Mouse (Mus musculus) midbrain, postnatal 0 days (tissue): ENCODE measurements around the gene Fhl2. TPM values are rescaled to one million over a fixed set of nuclear protein-coding genes. Genes with fewer than 3 reads are reported as not detected.
A peak's percentile ranks its signal among the peaks of the same experiment; 100 is the strongest.

Experiments used
- ATAC-seq: fragments of 200-750 bp; cut with Nextera tagmentation; 2 replicates; pipeline ENCODE4 v1.8.0; 2017; ENCODE audit warnings: moderate number of reproducible peaks, mild to moderate bottlenecking, moderate TSS enrichment, moderate library complexity; ENCODE audit not compliant: low FRiP score
- DNase-seq: peaks from one replicate; pipeline ENCODE4 v3.0.0-alpha.2; 2015; ENCODE audit warnings: low spot score
- H3K27ac ChIP-seq: fragments of 300-500 bp; sonication (generic); 2 replicates; pipeline ENCODE4 v1.5.1; 2014; ENCODE audit warnings: low read depth, mild to moderate bottlenecking, low read length, mixed read lengths
- H3K27me3 ChIP-seq: fragments of 300-500 bp; sonication (generic); 2 replicates; pipeline ENCODE4 v1.6.1; 2014; ENCODE audit warnings: low read length, control low read depth, mixed read lengths; ENCODE audit not compliant: insufficient read depth
- H3K36me3 ChIP-seq: fragments of 300-500 bp; sonication (generic); 2 replicates; pipeline ENCODE4 v1.6.1; 2014; ENCODE audit warnings: low read length, control low read depth, mixed read lengths; ENCODE audit not compliant: insufficient read depth
- H3K4me1 ChIP-seq: fragments of 300-500 bp; sonication (generic); 2 replicates; pipeline ENCODE4 v1.6.1; 2014; ENCODE audit warnings: mild to moderate bottlenecking, control low read depth, antibody characterized with exemption, low read length, mixed read lengths; ENCODE audit not compliant: insufficient read depth
- H3K4me2 ChIP-seq: fragments of 300-500 bp; sonication (generic); 2 replicates; pipeline ENCODE4 v1.6.1; 2014; ENCODE audit warnings: low read depth, mild to moderate bottlenecking, low read length, mixed read lengths; ENCODE audit not compliant: poor library complexity, severe bottlenecking
- H3K4me3 ChIP-seq: fragments of 300-500 bp; sonication (generic); 2 replicates; pipeline ENCODE4 v1.5.1; 2014; ENCODE audit warnings: low read depth, mild to moderate bottlenecking, low read length, moderate library complexity
- H3K9ac ChIP-seq: fragments of 300-500 bp; sonication (generic); replicated peaks from 2 replicates; pipeline ENCODE4 v1.6.1; 2014; ENCODE audit warnings: mild to moderate bottlenecking, low read length, moderate library complexity, mixed read lengths; ENCODE audit not compliant: poor library complexity, severe bottlenecking
- H3K9me3 ChIP-seq: fragments of 300-500 bp; sonication (generic); 2 replicates; pipeline ENCODE4 v1.6.1; 2016; ENCODE audit warnings: low read length, control low read depth
- CTCF ChIP-seq: IDR thresholded peaks from 2 replicates; pipeline ENCODE4 v1.5.1; 2016; ENCODE audit warnings: antibody characterized with exemption, mild to moderate bottlenecking
- WGBS: fragments of 180-500 bp; shearing (Covaris S2); extraction: QIAGEN DNeasy Blood & Tissue Kit; methylation state at CpG from one replicate; pipeline ENCODE4 v1.1.7; 2014; 5-methylcytosine and 5-hydroxymethylcytosine counted together
- polyA plus RNA-seq: library from polyadenylated mRNA; unstranded; fragments of >200 nt; fragmentation: Nextera tagmentation; extraction: Ambion mirVana; gene quantifications from 2 replicates; pipeline ENCODE4 v1.2.1, GENCODE M21; 2015
- total RNA-seq: library from RNA; depleted of rRNA; stranded (reverse); fragments of >200 nt; gene quantifications from 2 replicates; pipeline ENCODE4 v1.2.3, GENCODE M21; 2014

The Fhl2 gene
- total and polyA plus RNA-seq, 2 experiments from 2014 or later, result 26.4 to 29.4 TPM

GRCm38 (mm10) chr1:43163467-43164418 lies 33.0 kb downstream of the Fhl2 start:
- no peaks in the 10 kb centered on the region for H3K9me3 ChIP-seq
- no peak for TF ChIP-seq CTCF
- H3K36me3 ChIP-seq, result no peaks in the 10 kb centered on the region
- WGBS, result 5% methylated on average over 51 of the region's 61 CpGs
- H3K27ac ChIP-seq, result peak overlapping the region; percentile 72
- H3K9ac ChIP-seq, result peak overlapping the region; percentile 94
- peak overlapping the region; percentile 90 for H3K4me2 ChIP-seq
- H3K4me1 ChIP-seq, result peaks cover 4% of the 10 kb centered on the region; the same call in 1 of the 2 replicates
- peak; percentile 93 for ATAC-seq
- DNase-seq, result peak; percentile 81
- H3K4me3 ChIP-seq, result peak overlapping the region; percentile 76
- no peaks in the 10 kb centered on the region for H3K27me3 ChIP-seq

DNA sequence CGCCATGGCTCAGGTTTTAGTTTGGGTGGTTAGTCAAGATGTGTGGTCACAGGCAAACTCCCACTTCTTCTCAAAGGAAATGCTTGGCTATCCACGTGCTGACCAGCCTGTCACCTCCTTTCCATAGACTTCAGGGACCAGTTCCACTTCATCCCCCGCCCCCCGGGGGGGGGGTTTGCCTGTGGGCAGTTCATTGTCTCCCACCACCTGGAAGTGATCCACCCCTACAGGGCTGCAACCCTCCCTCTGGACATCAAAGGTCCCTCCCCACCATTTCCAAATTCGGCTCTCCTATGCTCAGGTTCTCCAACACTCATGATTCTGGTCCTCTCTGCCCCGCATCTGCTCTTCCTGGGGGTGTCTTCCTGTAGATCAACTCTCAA lies 33.7 kb downstream of the Fhl2 start:
- Histone ChIP-seq H3K4me2 (peak overlapping the region; percentile 90), H3K4me1 (peaks cover 4% of the 10 kb centered on the region; the same call in 1 of the 2 replicates), H3K4me3 (peak overlapping the region; percentile 76), H3K27ac (peak overlapping the region; percentile 72; the same call in 1 of the 2 replicates), H3K27me3 (no peaks in the 10 kb centered on the region), H3K9ac (peak overlapping the region; percentile 94), H3K9me3 (no peaks in the 10 kb centered on the region), H3K36me3 (no peaks in the 10 kb centered on the region)
- DNase-seq, result no peak
- no peak for TF ChIP-seq CTCF
- WGBS, result 5% methylated on average over 4 of the region's 6 CpGs
- peak; percentile 47; the same call in 1 of the 2 replicates for ATAC-seq

DNA sequence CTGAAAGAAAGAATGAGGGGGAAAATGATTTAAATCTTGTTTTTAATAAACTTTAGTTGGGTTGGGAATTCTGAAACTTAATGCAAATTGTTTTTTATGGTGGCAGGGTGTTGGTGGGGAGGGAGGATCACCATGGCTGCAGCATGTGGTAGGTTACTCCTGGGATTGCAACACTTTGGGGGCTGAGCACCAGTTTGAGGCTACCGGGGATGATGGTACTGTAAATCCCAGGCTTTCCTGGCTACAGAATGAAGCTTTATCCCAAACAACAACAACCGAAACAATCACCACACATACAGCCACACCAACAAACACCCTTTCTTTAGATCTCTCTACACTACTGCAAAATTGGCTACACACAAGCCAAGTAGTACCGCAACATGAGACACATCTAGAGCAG lies 34.4 kb downstream of the Fhl2 start:
- ATAC-seq, result no peak
- no peak for TF ChIP-seq CTCF
- no peak for DNase-seq
- H3K4me2 ChIP-seq, result peak overlapping the region; percentile 90
- no peak overlapping the region for H3K27ac ChIP-seq
- H3K4me3 ChIP-seq, result no peak overlapping the region
- H3K4me1 ChIP-seq, result peaks cover 4% of the 10 kb centered on the region; the same call in 1 of the 2 replicates
- no peaks in the 10 kb centered on the region for H3K9me3 ChIP-seq
- 93% methylated on average over 3 of the region's 3 CpGs for WGBS
- H3K27me3 ChIP-seq, result no peaks in the 10 kb centered on the region
- no peak overlapping the region for H3K9ac ChIP-seq
- H3K36me3 ChIP-seq, result no peaks in the 10 kb centered on the region

DNA sequence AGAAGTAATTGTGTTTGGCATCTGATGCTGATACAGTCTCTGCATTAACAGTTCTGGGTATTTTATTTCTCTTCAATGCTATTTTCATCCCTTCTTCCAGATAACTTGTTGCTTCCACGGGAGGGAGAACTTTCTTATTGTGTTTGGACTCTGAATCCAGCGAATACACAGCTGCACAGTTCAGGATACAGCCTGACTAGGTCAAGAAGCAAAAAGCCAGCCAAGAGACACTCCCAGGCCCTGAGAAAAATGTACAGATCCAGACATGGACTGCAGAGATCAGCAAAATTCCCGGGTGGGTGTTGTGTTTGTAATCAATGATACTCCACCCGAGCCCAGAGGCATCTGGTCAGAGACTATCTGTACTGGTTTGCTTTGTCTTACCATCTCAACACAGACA lies 37.4 kb downstream of the Fhl2 start:
- 74% methylated on average over 4 of the region's 4 CpGs for WGBS
- no peak for TF ChIP-seq CTCF
- H3K4me2 ChIP-seq, result no peak overlapping the region
- H3K4me3 ChIP-seq, result no peak overlapping the region
- no peaks in the 10 kb centered on the region for H3K9me3 ChIP-seq
- H3K27ac ChIP-seq, result no peak overlapping the region
- DNase-seq, result no peak
- peaks cover 4% of the 10 kb centered on the region; the same call in 1 of the 2 replicates for H3K4me1 ChIP-seq
- no peaks in the 10 kb centered on the region for H3K27me3 ChIP-seq
- no peaks in the 10 kb centered on the region for H3K36me3 ChIP-seq
- no peak overlapping the region for H3K9ac ChIP-seq
- ATAC-seq, result no peak

GRCm38 (mm10) chr1:43157907-43158306 lies 38.9 kb downstream of the Fhl2 start:
- 93% methylated on average over 2 of the region's 2 CpGs for WGBS
- DNase-seq, result no peak
- Histone ChIP-seq H3K9ac (no peak overlapping the region), H3K4me3 (no peak overlapping the region), H3K4me2 (no peak overlapping the region), H3K27ac (no peak overlapping the region), H3K36me3 (no peaks in the 10 kb centered on the region), H3K27me3 (no peaks in the 10 kb centered on the region), H3K9me3 (no peaks in the 10 kb centered on the region), H3K4me1 (no peaks in the 10 kb centered on the region; the same call in 1 of the 2 replicates)
- ATAC-seq, result no peak
- TF ChIP-seq CTCF, result no peak

GRCm38 (mm10) chr1:43154491-43154890 lies 42.3 kb downstream of the Fhl2 start:
- DNase-seq, result no peak
- H3K27me3 ChIP-seq, result no peaks in the 10 kb centered on the region
- ATAC-seq, result no peak
- 75% methylated on average over 2 of the region's 2 CpGs for WGBS
- no peak overlapping the region for H3K4me2 ChIP-seq
- TF ChIP-seq CTCF, result no peak
- H3K27ac ChIP-seq, result no peak overlapping the region
- no peaks in the 10 kb centered on the region for H3K4me1 ChIP-seq
- H3K4me3 ChIP-seq, result no peak overlapping the region
- no peaks in the 10 kb centered on the region for H3K9me3 ChIP-seq
- peaks cover 6% of the 10 kb centered on the region; the same call in 1 of the 2 replicates for H3K36me3 ChIP-seq
- H3K9ac ChIP-seq, result no peak overlapping the region
